Mouse (Mus musculus) olfactory bulb, adult 2 months (tissue): Measurements from ENCODE around the gene Nrg3.

Experiments
- CTCF ChIP-seq: fragments of 200-500 bp; IDR thresholded peaks from 2 replicates; pipeline ENCODE4 v1.5.1; 2012; ENCODE audit warnings: low read depth, mild to moderate bottlenecking, low read length, moderate library complexity; ENCODE audit not compliant: insufficient read depth
- POLR2A ChIP-seq: fragments of 200-500 bp; IDR thresholded peaks from 2 replicates; pipeline ENCODE4 v1.6.1; 2012; ENCODE audit warnings: mild to moderate bottlenecking, low read depth, low read length, moderate library complexity; ENCODE audit not compliant: insufficient read depth

DNA sequence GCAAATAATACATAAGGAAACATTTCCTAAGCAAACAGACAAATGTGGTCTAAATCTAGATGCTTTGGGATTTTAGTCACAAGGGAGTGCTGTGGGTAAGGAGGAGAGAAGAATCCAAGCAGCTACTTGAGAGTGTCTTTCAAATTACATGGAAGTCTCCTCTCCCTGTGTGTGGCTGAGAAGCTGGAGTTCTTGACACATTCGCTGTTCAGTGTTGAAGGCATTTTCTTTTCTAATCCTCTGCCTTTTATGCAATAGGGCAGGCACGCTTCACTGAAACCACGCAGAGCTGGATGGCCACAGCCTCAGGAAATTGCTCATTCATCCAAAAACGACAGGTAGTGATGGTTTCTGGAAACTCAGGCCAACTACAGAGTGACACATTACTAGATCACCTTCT is 769.0 kb downstream of the Nrg3 start:
- TF ChIP-seq CTCF (no peak), POLR2A (no peak)
